Mouse (Mus musculus): ENCODE measurements around the gene Slc22a23.

DNA sequence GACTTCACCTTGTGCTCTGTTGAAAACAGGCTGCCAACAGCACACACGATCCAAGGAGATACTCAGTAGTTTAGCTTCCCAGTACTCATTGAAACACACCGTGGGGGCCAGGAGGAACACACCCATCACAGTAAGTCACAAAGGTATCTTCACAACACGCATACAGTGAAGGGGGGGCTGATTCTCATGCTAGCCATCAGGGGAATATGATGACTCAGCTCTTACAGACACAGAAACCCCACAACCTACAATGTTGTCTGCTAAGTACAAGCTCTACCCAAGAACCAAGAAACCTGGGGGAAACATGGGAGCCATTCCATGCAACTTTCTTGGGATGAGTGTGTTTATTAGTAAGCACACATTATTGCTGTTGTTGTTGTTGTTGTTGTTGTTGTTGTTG, 86.2 kb downstream of the Slc22a23 start:
- no peak for TF ChIP-seq CHD2 (IDR thresholded peaks at IDR 0.05; ENCODE audit: low read depth, low read length)
- no peak for TF ChIP-seq ZC3H11A (IDR thresholded peaks at IDR 0.05; ENCODE audit: borderline replicate concordance, low read depth, low read length)
- TF ChIP-seq HCFC1 (IDR thresholded peaks at IDR 0.05; ENCODE audit: borderline replicate concordance, insufficient read depth, low read length), result no peak
- TF ChIP-seq ZNF384 (IDR thresholded peaks at IDR 0.05; ENCODE audit: low read depth, low read length), result no peak

All from ES-E14 (cell line).